Mouse (Mus musculus): ENCODE data around the gene Asb6. TPM values are rescaled to one million over a fixed set of nuclear protein-coding genes. Genes with fewer than 3 reads are reported as not detected.

Gene Asb6
- total RNA-seq, 2 experiments from 2014 or later: 35.1 to 40.1 TPM

- DNase-seq (ENCODE audit: extremely low spot score in 1 of 2, low spot score in 1 of 2): no peak
These were observed 6.3 kb upstream of the Asb6 start for GRCm38 (mm10) chr2:30836238-30836990.

- DNase-seq (ENCODE audit: extremely low spot score in 1 of 2, low spot score in 1 of 2): no peak
These were observed 4.4 kb upstream of the Asb6 start, which contains the start of gene Prrx2 for GRCm38 (mm10) chr2:30834373-30835022. Gene Prrx2, plus strand, starts transcription at chr2:30834972.

GRCm38 (mm10) chr2:30833644-30834043, 3.5 kb upstream of the Asb6 start:
- no peak for DNase-seq (ENCODE audit: extremely low spot score in 1 of 2, low spot score in 1 of 2)

- no peak for DNase-seq (ENCODE audit: extremely low spot score in 1 of 2, low spot score in 1 of 2)
These were observed 818 bp downstream of the Asb6 start for GRCm38 (mm10) chr2:30829315-30829714.

GRCm38 (mm10) chr2:30827749-30828475, 2.2 kb downstream of the Asb6 start:
- DNase-seq (ENCODE audit: extremely low spot score in 1 of 2, low spot score in 1 of 2): peak; percentile 98 to 100

GRCm38 (mm10) chr2:30826825-30827748, 3.0 kb downstream of the Asb6 start:
- peak in 1 of 2 experiments; percentile 47 for DNase-seq (ENCODE audit: extremely low spot score in 1 of 2, low spot score in 1 of 2)

GRCm38 (mm10) chr2:30823385-30824153, 6.6 kb downstream of the Asb6 start:
- no peak for DNase-seq (ENCODE audit: extremely low spot score in 1 of 2, low spot score in 1 of 2)

- DNase-seq (ENCODE audit: extremely low spot score in 1 of 2, low spot score in 1 of 2): no peak
These were observed 7.7 kb downstream of the Asb6 start for GRCm38 (mm10) chr2:30822460-30822859.

- DNase-seq (ENCODE audit: extremely low spot score in 1 of 2, low spot score in 1 of 2): no peak
These were observed 9.1 kb downstream of the Asb6 start for GRCm38 (mm10) chr2:30821073-30821472.

- no peak for DNase-seq (ENCODE audit: extremely low spot score in 1 of 2, low spot score in 1 of 2)
These were observed 10.3 kb downstream of the Asb6 start for GRCm38 (mm10) chr2:30819873-30820272.

GRCm38 (mm10) chr2:30816383-30816782, 13.8 kb downstream of the Asb6 start:
- no peak for DNase-seq (ENCODE audit: extremely low spot score in 1 of 2, low spot score in 1 of 2)

- no peak for DNase-seq (ENCODE audit: extremely low spot score in 1 of 2, low spot score in 1 of 2)
These were observed 19.6 kb downstream of the Asb6 start for GRCm38 (mm10) chr2:30810573-30810972.

- DNase-seq (ENCODE audit: extremely low spot score in 1 of 2, low spot score in 1 of 2): no peak
These were observed 20.6 kb downstream of the Asb6 start for GRCm38 (mm10) chr2:30809503-30809902.

GRCm38 (mm10) chr2:30808296-30808655, 21.9 kb downstream of the Asb6 start:
- DNase-seq (ENCODE audit: extremely low spot score in 1 of 2, low spot score in 1 of 2): no peak

GRCm38 (mm10) chr2:30807648-30808295, 22.4 kb downstream of the Asb6 start, which contains the start of gene Ntmt1:
Gene Ntmt1, plus strand, starts transcription at chr2:30807826.
- peak; percentile 88 to 90 for DNase-seq (ENCODE audit: extremely low spot score in 1 of 2, low spot score in 1 of 2)

GRCm38 (mm10) chr2:30807147-30807647, 22.9 kb downstream of the Asb6 start:
- no peak for DNase-seq (ENCODE audit: extremely low spot score in 1 of 2, low spot score in 1 of 2)

- no peak for DNase-seq (ENCODE audit: extremely low spot score in 1 of 2, low spot score in 1 of 2)
These were observed 24.1 kb downstream of the Asb6 start for GRCm38 (mm10) chr2:30805983-30806382.

- no peak for DNase-seq (ENCODE audit: extremely low spot score in 1 of 2, low spot score in 1 of 2)
These were observed 26.5 kb downstream of the Asb6 start, which contains the start of gene 1700001O22Rik for GRCm38 (mm10) chr2:30803604-30804003. Gene 1700001O22Rik, minus strand, starts transcription at chr2:30803661.

Measured in layer of hippocampus, postnatal 25 days (tissue).